Mouse (Mus musculus) myocyte (in vitro differentiated cells): ENCODE results near the gene Zfp472. TPM values are rescaled to one million over a fixed set of nuclear protein-coding genes. Genes with fewer than 3 reads are reported as not detected.

Experiments used
- H3K27me3 ChIP-seq: one replicate; pipeline ENCODE4 v1.6.1; 2011; ENCODE audit not compliant: control insufficient read depth, insufficient read depth, insufficient read length
- H3K36me3 ChIP-seq: one replicate; pipeline ENCODE4 v1.6.1; 2011; ENCODE audit not compliant: control insufficient read depth, insufficient read depth
- H3K4me2 ChIP-seq: one replicate; pipeline ENCODE4 v1.6.1; 2011; ENCODE audit warnings: low read depth, control low read depth
- H3K4me3 ChIP-seq: one replicate; pipeline ENCODE4 v1.5.1; 2011; ENCODE audit warnings: mild to moderate bottlenecking, control low read depth, moderate library complexity
- H3K79me2 ChIP-seq: one replicate; pipeline ENCODE4 v1.6.1; 2011; ENCODE audit not compliant: control insufficient read depth, insufficient read depth
- H3ac ChIP-seq: one replicate; pipeline ENCODE4 v1.6.1; 2011; ENCODE audit not compliant: control insufficient read depth, insufficient read length
- CEBPB ChIP-seq: IDR thresholded peaks from 2 replicates; pipeline ENCODE4 v1.6.1; 2011; ENCODE audit warnings: mild to moderate bottlenecking, moderate library complexity; ENCODE audit not compliant: poor library complexity, insufficient read depth, severe bottlenecking
- E2F4 ChIP-seq: IDR thresholded peaks from one replicate; pipeline ENCODE4 v1.6.1; 2011; ENCODE audit warnings: mild to moderate bottlenecking, control low read depth, moderate library complexity; ENCODE audit not compliant: insufficient read depth
- MAX ChIP-seq: IDR thresholded peaks from one replicate; pipeline ENCODE4 v1.6.1; 2011; ENCODE audit warnings: low read depth, mild to moderate bottlenecking, control low read depth
- MYOD1 ChIP-seq, 3 experiments: IDR thresholded peaks; one replicate each; pipeline ENCODE4 v1.6.1; 2011; ENCODE audit warnings: control low read depth in 2 of 3, low read depth in 2 of 3, mild to moderate bottlenecking in 2 of 3, moderate library complexity in 1 of 3; ENCODE audit not compliant: insufficient read length in 2 of 3, control insufficient read depth in 1 of 3
- MYOG ChIP-seq, 3 experiments: IDR thresholded peaks; one replicate each; pipeline ENCODE4 v1.6.1; 2011; ENCODE audit warnings: control low read depth in 2 of 3, low read depth in 2 of 3, mild to moderate bottlenecking in 2 of 3; ENCODE audit not compliant: insufficient read length in 2 of 3, control insufficient read depth in 1 of 3, insufficient read depth in 1 of 3
- POLR2A ChIP-seq: IDR thresholded peaks from one replicate; pipeline ENCODE4 v1.6.1; 2011; ENCODE audit warnings: low read depth, mild to moderate bottlenecking, control low read depth, moderate library complexity; ENCODE audit not compliant: insufficient read length
- POLR2AphosphoS2 ChIP-seq: IDR thresholded peaks from one replicate; pipeline ENCODE4 v1.6.1; 2011; ENCODE audit warnings: low read depth, control low read depth; ENCODE audit not compliant: insufficient read length
- REST ChIP-seq: IDR thresholded peaks from one replicate; pipeline ENCODE4 v1.6.1; 2011; ENCODE audit warnings: mild to moderate bottlenecking, control low read depth, moderate library complexity; ENCODE audit not compliant: insufficient read depth, insufficient read length
- SRF ChIP-seq: IDR thresholded peaks from one replicate; pipeline ENCODE4 v1.6.1; 2011; ENCODE audit warnings: low read depth; ENCODE audit not compliant: control insufficient read depth, insufficient read length
- TCF12 ChIP-seq: IDR thresholded peaks from one replicate; pipeline ENCODE4 v1.6.1; 2011; ENCODE audit warnings: mild to moderate bottlenecking, control low read depth; ENCODE audit not compliant: poor library complexity, insufficient read depth, severe bottlenecking
- TCF3 ChIP-seq: IDR thresholded peaks from one replicate; pipeline ENCODE4 v1.6.1; 2011; ENCODE audit warnings: low read depth, control low read depth; ENCODE audit not compliant: insufficient read length
- USF1 ChIP-seq: IDR thresholded peaks from one replicate; pipeline ENCODE4 v1.6.1; 2011; ENCODE audit warnings: low read depth, mild to moderate bottlenecking, control low read depth, moderate library complexity
- polyA plus RNA-seq: library from polyadenylated mRNA; unstranded; fragments of >200 nt; fragmentation: generic; extraction: Trizol; gene quantifications from one replicate; pipeline ENCODE4 v1.2.1, GENCODE M21; 2012; ENCODE audit warnings: missing spikeins

The Zfp472 gene
- polyA plus RNA-seq, 1 experiment = 1.3 TPM

GRCm38 (mm10) chr17:32924658-32925312, 40.8 kb upstream of the Zfp472 start:
- TF ChIP-seq MYOG (IDR thresholded peaks at IDR 0.05; ENCODE audit: control insufficient read depth in 1 of 3, insufficient read depth in 1 of 3, insufficient read length in 2 of 3, low read depth in 2 of 3) (no peak), MYOD1 (IDR thresholded peaks at IDR 0.05; ENCODE audit: control insufficient read depth in 1 of 3, insufficient read length in 2 of 3, low read depth in 2 of 3) (no peak), REST (no peak), POLR2AphosphoS2 (no peak), E2F4 (no peak), SRF (no peak), POLR2A (no peak), MAX (no peak), TCF12 (no peak), TCF3 (no peak), CEBPB (no peak), USF1 (no peak)
- Histone ChIP-seq H3K27me3 (no peaks in the 10 kb centered on the region), H3K4me2 (no peak overlapping the region), H3ac (no peak overlapping the region), H3K36me3 (no peaks in the 10 kb centered on the region), H3K79me2 (no peaks in the 10 kb centered on the region), H3K4me3 (no peak overlapping the region)

- Histone ChIP-seq H3ac (no peak overlapping the region), H3K36me3 (no peaks in the 10 kb centered on the region), H3K4me2 (no peak overlapping the region), H3K4me3 (no peak overlapping the region), H3K27me3 (no peaks in the 10 kb centered on the region), H3K79me2 (no peaks in the 10 kb centered on the region)
- TF ChIP-seq TCF3 = no peak
- TF ChIP-seq CEBPB = no peak
- TF ChIP-seq POLR2AphosphoS2 = no peak
- TF ChIP-seq TCF12 = no peak
- TF ChIP-seq MYOD1 (IDR thresholded peaks at IDR 0.05; ENCODE audit: control insufficient read depth in 1 of 3, insufficient read length in 2 of 3, low read depth in 2 of 3) = no peak
- TF ChIP-seq MYOG (IDR thresholded peaks at IDR 0.05; ENCODE audit: control insufficient read depth in 1 of 3, insufficient read depth in 1 of 3, insufficient read length in 2 of 3, low read depth in 2 of 3) = no peak
- no peak for TF ChIP-seq SRF
- no peak for TF ChIP-seq E2F4
- TF ChIP-seq USF1 = no peak
- TF ChIP-seq MAX = no peak
Measured at GRCm38 (mm10) chr17:32927803-32928202, 37.8 kb upstream of the Zfp472 start.

DNA sequence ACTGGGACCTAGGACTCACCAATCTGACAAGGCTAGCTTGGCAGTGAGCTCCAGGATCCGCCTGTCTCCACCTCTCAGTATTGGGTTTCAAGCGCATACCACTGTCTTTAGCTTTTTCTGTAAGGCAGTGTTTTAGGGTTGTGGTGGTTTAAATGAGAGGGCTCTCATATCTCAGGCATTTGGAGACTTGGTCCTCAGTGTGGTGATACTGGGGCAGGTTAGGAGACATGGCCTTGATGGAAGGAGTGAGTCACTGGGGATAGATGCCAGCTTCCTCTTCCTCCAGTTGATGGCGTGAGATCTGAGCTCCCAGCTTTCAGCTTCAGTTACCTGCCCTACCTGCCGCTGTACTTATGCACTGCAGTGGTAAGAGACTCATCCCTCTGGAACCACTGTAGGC, 25.8 kb upstream of the Zfp472 start:
- H3K36me3 ChIP-seq = no peaks in the 10 kb centered on the region
- no peaks in the 10 kb centered on the region for H3K27me3 ChIP-seq
- no peak overlapping the region for H3ac ChIP-seq
- TF ChIP-seq POLR2AphosphoS2 (no peak), CEBPB (no peak), MAX (no peak), REST (no peak), USF1 (no peak), TCF12 (no peak), SRF (no peak), MYOD1 (IDR thresholded peaks at IDR 0.05; ENCODE audit: control insufficient read depth in 1 of 3, insufficient read length in 2 of 3, low read depth in 2 of 3) (no peak), E2F4 (no peak), TCF3 (no peak), MYOG (IDR thresholded peaks at IDR 0.05; ENCODE audit: control insufficient read depth in 1 of 3, insufficient read depth in 1 of 3, insufficient read length in 2 of 3, low read depth in 2 of 3) (no peak), POLR2A (no peak)
- H3K79me2 ChIP-seq = no peaks in the 10 kb centered on the region
- H3K4me3 ChIP-seq = no peak overlapping the region
- no peak overlapping the region for H3K4me2 ChIP-seq

GRCm38 (mm10) chr17:32943661-32944060, 22.0 kb upstream of the Zfp472 start:
- Histone ChIP-seq H3K4me2 (no peak overlapping the region), H3K36me3 (no peaks in the 10 kb centered on the region), H3ac (no peak overlapping the region), H3K79me2 (no peaks in the 10 kb centered on the region), H3K27me3 (no peaks in the 10 kb centered on the region), H3K4me3 (no peak overlapping the region)
- no peak for TF ChIP-seq MYOG (IDR thresholded peaks at IDR 0.05; ENCODE audit: control insufficient read depth in 1 of 3, insufficient read depth in 1 of 3, insufficient read length in 2 of 3, low read depth in 2 of 3)
- no peak for TF ChIP-seq SRF
- TF ChIP-seq POLR2AphosphoS2 = no peak
- no peak for TF ChIP-seq MYOD1 (IDR thresholded peaks at IDR 0.05; ENCODE audit: control insufficient read depth in 1 of 3, insufficient read length in 2 of 3, low read depth in 2 of 3)
- TF ChIP-seq CEBPB = no peak
- TF ChIP-seq E2F4 = no peak
- no peak for TF ChIP-seq TCF3
- TF ChIP-seq POLR2A = no peak

DNA sequence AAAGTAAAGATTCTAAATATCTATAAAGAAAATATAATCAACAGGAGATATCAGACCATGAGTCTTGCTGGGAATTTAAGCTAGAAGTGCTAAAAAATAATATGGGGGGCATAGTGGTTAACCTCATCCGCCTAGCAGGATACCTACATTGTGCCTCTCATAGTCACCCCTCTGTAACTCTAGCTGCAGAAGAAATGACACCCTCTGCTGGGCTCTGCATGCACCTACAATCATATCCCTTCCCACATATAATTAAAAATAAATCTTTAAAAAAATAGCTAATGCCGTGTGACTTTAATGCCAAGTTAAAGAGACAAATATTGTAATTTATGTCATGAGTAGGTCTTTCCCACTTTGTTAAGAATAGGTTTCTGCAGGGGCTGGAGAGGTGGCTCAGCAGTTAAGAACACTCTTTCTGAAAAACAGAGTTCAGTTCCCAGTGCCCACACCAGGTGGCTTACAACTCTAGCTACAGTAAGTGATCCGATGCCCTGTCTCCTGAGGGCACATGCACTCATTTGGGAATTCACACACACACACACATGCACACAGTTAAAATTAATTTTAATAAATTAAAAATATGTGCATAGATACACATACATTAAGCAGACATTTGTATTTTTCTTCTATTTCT, 21.1 kb upstream of the Zfp472 start:
- Histone ChIP-seq H3K4me3 (no peak overlapping the region), H3K79me2 (no peaks in the 10 kb centered on the region), H3K4me2 (no peak overlapping the region), H3K27me3 (no peaks in the 10 kb centered on the region), H3K36me3 (no peaks in the 10 kb centered on the region), H3ac (no peak overlapping the region)
- TF ChIP-seq E2F4 = no peak
- TF ChIP-seq POLR2A = no peak
- TF ChIP-seq MAX = no peak
- no peak for TF ChIP-seq SRF
- no peak for TF ChIP-seq CEBPB
- no peak for TF ChIP-seq POLR2AphosphoS2
- no peak for TF ChIP-seq TCF3
